Mouse (Mus musculus): ENCODE data around the gene Larp1b.

- no peak for TF ChIP-seq CTCF (conservative IDR thresholded peaks at IDR 0.05; ENCODE audit: low read length)
- TF ChIP-seq NANOG (IDR thresholded peaks at IDR 0.05; ENCODE audit: borderline replicate concordance, low read length): no peak
- no peak for TF ChIP-seq POU5F1 (IDR thresholded peaks at IDR 0.05; ENCODE audit: borderline replicate concordance, low read length)
Measured at GRCm38 (mm10) chr3:41009315-41009714, 59.7 kb downstream of the Larp1b start.
